Mouse (Mus musculus) cerebellum, postnatal 4 days (tissue): ENCODE results near the gene Gm20479.
A peak's percentile ranks its signal among the peaks of the same experiment; 100 is the strongest.

ENCODE experiments used
- DNase-seq, 2 experiments: peaks; one replicate each; pipeline ENCODE4 v3.0.0; 2022; ENCODE audit warnings: low spot score in 2 of 2, mixed read lengths in 1 of 2

The Gm20479 gene

GRCm38 (mm10) chr7:27356861-27357594 lies at the start of gene Gm20479:
Gene Gm20479 (minus strand): TSS chr7:27357419.
- no peak for DNase-seq

GRCm38 (mm10) chr7:27406481-27406880 lies 49.3 kb upstream of the Gm20479 start:
- DNase-seq, result no peak

GRCm38 (mm10) chr7:27404203-27404942 lies 47.2 kb upstream of the Gm20479 start:
- DNase-seq, result no peak

- DNase-seq, result peak; percentile 61 to 79
These were observed 45.5 kb upstream of the Gm20479 start for GRCm38 (mm10) chr7:27402675-27403074.

GRCm38 (mm10) chr7:27400545-27400944 lies 43.3 kb upstream of the Gm20479 start:
- DNase-seq, result no peak

GRCm38 (mm10) chr7:27397048-27397949 lies 40.1 kb upstream of the Gm20479 start:
- DNase-seq, result peak in 1 of 2 experiments; percentile 33

- DNase-seq, result peak in 1 of 2 experiments; percentile 55
These were observed 39.2 kb upstream of the Gm20479 start for GRCm38 (mm10) chr7:27396184-27397047.

- DNase-seq, result no peak
These were observed 38.4 kb upstream of the Gm20479 start for GRCm38 (mm10) chr7:27395521-27396183.

- DNase-seq, result no peak
These were observed 34.2 kb upstream of the Gm20479 start for GRCm38 (mm10) chr7:27391416-27391815.

GRCm38 (mm10) chr7:27389213-27389612 lies 32.0 kb upstream of the Gm20479 start:
- DNase-seq, result no peak

GRCm38 (mm10) chr7:27384731-27385130 lies 27.5 kb upstream of the Gm20479 start:
- DNase-seq, result peak in 1 of 2 experiments; percentile 42

GRCm38 (mm10) chr7:27384134-27384533 lies 26.9 kb upstream of the Gm20479 start:
- DNase-seq, result no peak

GRCm38 (mm10) chr7:27383233-27383632 lies 26.0 kb upstream of the Gm20479 start:
- no peak for DNase-seq

- no peak for DNase-seq
These were observed 24.3 kb upstream of the Gm20479 start for GRCm38 (mm10) chr7:27381560-27381959.

- no peak for DNase-seq
These were observed 23.8 kb upstream of the Gm20479 start for GRCm38 (mm10) chr7:27381009-27381408.

- DNase-seq, result no peak
These were observed 22.6 kb upstream of the Gm20479 start for GRCm38 (mm10) chr7:27379836-27380235.

GRCm38 (mm10) chr7:27378431-27378830 lies 21.2 kb upstream of the Gm20479 start:
- no peak for DNase-seq

GRCm38 (mm10) chr7:27375274-27375673 lies 18.1 kb upstream of the Gm20479 start:
- DNase-seq, result no peak

- no peak for DNase-seq
These were observed 14.7 kb upstream of the Gm20479 start for GRCm38 (mm10) chr7:27371715-27372462.

GRCm38 (mm10) chr7:27369111-27369510 lies 11.9 kb upstream of the Gm20479 start:
- no peak for DNase-seq
